Mouse (Mus musculus): ENCODE measurements at regions not wholly inside any gene's neighbourhood (a gene's known extent, or its start where the extent isn't known, plus 50 kb on each side); places are given as distances from the start of the nearest gene placed in this dataset.

DNA sequence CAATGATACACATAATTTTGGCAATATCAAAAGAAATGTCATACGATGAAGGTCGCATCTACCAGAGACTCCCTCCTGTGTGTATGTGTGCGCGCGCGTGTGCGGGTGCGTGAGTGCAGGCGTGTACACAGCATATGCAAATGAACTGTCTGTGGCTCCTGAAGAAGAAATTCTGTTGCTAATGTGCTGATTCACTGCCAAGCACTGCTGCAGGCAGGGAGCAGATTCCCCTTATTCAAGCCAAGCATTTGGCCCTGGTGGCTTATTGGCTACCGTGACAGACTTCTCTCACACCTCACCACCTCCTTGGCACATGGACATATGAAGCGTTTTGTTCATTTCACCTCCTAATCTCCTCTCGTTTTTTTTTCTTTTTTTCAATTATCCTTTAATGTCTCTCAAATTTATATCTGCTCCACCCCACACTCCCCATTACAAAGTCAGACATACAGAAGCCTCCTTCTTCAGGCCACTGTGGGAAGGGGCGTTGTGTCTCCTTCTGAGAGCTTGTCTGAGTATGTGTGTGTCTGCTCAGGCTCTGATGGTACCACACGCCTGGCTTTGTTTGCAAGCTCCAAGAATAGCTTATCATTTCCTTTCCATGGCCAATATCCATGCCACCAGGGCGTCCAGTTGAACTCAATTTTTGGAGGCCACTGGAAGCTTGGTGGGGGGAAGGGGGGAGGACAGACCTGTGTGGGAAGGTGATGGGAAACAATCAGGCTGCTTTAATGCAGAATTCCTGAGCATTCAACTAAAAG, 115.5 kb upstream of the Pgrmc2 start:
- Histone ChIP-seq H3K4me3 (ENCODE audit: inconsistent target) (no peak overlapping the region), H3K36me3 (ENCODE audit: inconsistent target) (no peaks in the 10 kb centered on the region), H3K27ac (no peak overlapping the region), H3K79me2 (ENCODE audit: inconsistent target) (no peaks in the 10 kb centered on the region)
- 87% methylated on average over 14 of the region's 15 CpGs for WGBS (ENCODE audit: missing documents)

DNA sequence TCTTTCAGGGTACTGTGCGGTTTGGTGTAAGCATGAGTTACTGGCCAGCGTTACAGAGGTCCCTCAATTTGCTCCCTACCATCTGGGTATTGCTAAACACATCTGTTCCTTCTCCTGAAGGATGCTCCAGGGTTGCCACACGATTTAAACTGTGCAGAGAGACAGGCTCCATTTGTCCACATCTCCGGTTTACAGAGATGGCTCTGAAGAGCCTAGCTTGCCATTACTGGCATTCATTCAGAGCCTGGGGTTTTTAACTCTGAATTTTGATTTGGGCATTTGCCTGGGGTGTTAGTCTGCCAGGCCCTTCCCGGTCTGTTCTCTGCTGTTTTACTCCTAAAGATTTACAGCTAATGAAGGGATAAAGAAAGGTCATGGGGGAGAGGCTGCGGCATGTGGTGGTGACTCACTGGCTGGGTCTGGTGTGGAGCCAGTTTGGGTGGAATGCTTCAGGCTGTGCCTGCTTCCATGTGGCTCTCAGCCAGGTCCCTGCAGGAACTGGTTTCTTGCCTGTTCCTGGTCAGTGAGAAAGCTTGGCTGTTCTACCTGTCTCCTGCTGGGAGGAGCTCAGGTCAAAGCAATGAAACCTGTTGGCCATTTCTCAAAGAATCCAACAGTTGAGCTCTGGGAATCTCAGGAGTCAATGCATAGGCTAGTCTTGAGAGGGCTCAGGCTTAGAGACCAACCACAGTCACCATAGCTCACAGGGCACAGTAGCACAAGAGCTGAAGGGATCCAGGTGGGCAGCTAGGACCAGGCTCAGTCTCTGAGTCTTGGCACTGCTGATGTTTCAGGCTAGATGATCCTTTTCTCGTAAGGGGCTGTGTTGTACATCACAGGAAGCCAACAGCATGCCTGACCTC, 112.5 kb upstream of the Pgrmc2 start:
- Histone ChIP-seq H3K27ac (no peak overlapping the region), H3K36me3 (ENCODE audit: inconsistent target) (no peaks in the 10 kb centered on the region), H3K79me2 (ENCODE audit: inconsistent target) (no peaks in the 10 kb centered on the region), H3K4me3 (ENCODE audit: inconsistent target) (no peak overlapping the region)
- 86% methylated on average over 7 of the region's 7 CpGs for WGBS (ENCODE audit: missing documents)

DNA sequence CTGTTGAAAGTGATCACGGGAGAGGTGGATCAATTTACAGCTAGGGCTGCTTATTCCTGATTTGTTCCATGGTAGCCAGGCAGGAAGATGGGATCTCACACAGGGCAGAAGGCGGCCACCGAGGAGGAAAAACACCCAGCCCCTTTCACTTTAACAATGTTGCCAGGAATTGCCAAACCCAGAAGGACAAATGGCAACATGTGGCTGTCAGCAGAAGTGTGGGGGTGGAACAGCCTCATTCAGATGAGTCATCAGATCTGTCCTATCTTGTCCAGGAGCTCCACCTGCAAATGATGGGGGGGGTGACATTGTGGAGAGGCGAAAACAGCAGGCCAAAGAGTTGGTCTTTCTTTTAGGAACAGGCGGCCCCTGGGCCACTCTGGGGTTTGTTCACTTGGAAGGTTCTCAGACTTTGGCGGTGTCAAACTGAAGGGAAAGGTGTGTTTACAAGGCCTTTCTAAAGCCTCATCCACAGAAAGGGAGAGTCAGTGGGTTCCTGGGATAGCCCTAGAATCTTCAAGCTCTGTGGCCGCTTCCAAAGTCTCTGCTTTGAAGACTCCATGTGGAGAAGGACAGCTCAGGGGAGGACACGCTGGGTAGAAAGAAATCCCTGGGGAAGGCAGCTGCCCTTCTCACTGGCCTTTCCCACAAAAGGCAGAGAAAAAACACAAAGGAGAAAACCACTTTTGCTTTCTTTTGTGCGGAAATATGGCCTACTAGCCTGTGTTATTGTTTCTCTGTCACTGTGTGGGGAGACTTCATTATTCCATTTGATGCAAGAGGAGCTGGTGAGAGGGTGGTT, 111.7 kb upstream of the Pgrmc2 start:
- 93% methylated on average over 9 of the region's 9 CpGs for WGBS (ENCODE audit: missing documents)
- Histone ChIP-seq H3K4me3 (ENCODE audit: inconsistent target) (no peak overlapping the region), H3K79me2 (ENCODE audit: inconsistent target) (no peaks in the 10 kb centered on the region), H3K36me3 (ENCODE audit: inconsistent target) (no peaks in the 10 kb centered on the region), H3K27ac (no peak overlapping the region)

DNA sequence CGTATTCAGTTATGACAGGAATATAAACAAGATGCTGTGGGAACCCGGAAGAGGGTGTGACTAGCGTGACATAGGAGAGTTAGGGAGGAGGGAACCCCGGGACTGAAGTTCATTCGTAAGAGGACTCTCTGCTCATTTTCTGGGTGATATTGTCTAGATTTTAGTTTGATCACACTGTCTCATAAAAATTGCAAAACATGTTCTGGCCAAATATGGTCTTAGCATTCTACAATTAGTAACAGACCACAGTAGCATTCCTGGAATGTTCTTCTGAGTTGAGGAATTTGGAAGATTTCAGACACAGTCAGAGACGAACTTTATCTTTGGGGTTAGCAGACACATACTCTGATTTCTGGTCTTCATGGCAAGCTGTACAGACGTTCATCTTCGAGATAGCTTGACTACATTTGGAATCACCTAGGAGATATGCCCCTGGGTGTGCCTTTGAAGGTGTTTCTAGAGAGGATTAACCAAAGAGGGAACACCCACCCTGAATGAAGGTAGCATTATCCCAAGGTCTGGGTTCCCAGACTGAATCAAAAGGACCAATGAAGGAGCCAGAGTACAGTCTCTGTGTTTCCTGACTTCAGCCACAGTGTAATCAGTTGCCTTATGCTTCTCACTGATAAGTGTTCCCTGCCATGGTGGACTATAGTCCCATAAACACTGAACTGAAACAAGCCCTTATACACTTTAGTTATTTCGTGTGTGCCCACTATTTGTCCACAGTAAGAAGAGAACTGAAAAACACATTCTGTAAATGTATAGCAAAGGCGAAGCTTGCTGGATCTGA, 102.7 kb upstream of the Pgrmc2 start:
- no peaks in the 10 kb centered on the region for H3K79me2 ChIP-seq (ENCODE audit: inconsistent target)
- 86% methylated on average over 10 of the region's 10 CpGs for WGBS (ENCODE audit: missing documents)
- H3K4me3 ChIP-seq (ENCODE audit: inconsistent target), result no peak overlapping the region
- H3K36me3 ChIP-seq (ENCODE audit: inconsistent target), result no peaks in the 10 kb centered on the region
- H3K27ac ChIP-seq, result no peak overlapping the region

DNA sequence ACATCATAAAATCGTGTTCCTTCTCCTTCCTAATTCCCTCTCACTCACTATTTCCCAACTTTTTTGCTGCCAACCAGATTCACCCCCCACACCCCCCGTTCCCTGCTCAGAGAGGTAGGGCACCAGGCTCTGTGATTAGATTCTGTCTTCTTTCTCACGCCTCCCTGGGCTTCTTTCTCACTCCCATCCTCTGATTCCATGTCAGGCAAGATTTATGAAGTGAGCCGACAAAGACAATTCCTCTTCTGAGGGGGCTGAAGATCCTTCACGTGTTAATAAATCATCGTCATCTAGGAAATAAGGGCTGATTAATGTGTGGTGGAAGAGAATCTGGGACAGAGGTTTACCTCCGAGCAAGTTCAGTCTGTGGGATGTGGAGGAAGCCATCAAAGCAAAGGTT, 101.5 kb upstream of the Pgrmc2 start:
- H3K79me2 ChIP-seq (ENCODE audit: inconsistent target), result no peaks in the 10 kb centered on the region
- H3K27ac ChIP-seq, result no peak overlapping the region
- H3K4me3 ChIP-seq (ENCODE audit: inconsistent target), result no peak overlapping the region
- WGBS (ENCODE audit: missing documents), result 81% methylated on average over 7 of the region's 7 CpGs
- H3K36me3 ChIP-seq (ENCODE audit: inconsistent target), result no peaks in the 10 kb centered on the region

DNA sequence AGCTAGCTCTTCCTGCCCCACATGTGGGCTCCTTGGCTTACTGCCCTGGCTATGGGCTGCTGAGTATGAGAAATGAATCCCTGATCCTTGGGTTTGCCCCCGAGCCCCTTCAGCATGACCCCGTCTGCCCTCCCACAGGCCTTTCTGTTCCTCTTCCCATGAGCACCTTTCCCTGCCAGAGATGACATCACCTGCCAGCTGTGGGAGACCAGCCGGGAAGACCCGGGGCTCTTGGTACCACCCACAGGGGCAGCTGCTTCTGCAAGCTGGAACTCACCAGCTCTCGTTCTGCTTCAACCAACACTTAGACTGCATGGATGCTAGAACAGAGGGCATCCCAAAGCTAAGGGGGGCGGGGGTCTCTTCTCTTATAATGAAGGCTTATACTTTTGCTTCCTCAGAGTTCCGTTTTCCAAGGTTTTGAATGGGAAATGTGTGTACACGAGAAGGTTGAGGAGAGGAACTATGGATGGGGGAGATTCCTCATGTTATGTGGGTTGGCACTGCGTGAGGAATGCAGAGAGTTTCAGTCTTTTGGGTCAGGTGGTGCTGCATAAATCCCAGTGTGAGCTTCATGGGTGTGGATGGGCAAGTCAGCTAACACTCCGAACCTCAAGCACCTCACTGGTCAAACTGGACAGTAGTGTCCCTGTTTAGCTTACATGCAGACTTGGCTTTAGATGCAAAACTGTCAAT, 100.2 kb upstream of the Pgrmc2 start:
- no peaks in the 10 kb centered on the region for H3K79me2 ChIP-seq (ENCODE audit: inconsistent target)
- no peak overlapping the region for H3K27ac ChIP-seq
- H3K36me3 ChIP-seq (ENCODE audit: inconsistent target), result no peaks in the 10 kb centered on the region
- no peak overlapping the region for H3K4me3 ChIP-seq (ENCODE audit: inconsistent target)
- 67% methylated on average over 10 of the region's 10 CpGs for WGBS (ENCODE audit: missing documents)

DNA sequence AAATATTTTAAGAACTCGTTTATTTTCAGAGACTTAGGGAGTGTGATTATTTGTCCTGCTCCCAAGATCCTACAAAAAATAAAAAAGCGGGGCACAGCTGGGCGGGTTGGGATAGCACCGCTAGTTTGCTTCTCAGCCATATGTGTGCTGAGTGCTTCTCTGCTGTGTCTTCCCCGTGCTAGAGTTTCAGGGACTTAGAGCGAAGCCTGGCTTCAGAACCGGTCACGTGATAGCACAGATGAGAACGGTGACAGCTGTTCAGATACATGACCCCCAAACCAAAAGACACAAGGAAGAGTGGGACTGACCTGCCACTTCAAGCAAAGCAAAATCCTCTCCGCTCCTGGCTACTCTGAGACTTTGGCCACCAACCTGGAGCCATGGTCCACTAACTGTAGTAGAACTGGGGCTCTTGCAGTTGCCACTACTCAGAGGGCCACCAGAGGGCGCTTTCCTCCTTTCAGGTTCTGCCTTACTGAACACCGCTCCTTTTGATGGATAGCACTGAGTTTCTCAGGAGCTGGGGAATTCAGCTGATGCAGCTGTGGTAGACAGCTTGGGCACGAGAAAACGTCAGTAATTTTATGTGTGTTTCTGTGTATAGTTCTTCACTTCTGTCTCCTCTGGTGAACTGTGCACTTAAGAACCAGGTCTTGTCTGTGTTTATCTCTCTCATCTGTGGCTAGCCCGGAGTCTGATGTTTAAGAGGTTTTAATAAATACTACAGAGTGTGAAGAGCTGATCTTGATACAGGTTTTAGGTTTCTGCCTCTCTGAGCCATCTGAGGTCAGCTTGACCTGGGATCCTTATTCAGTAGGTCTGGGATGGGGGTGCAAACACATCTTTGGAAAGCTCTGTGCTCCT, 99.4 kb upstream of the Pgrmc2 start:
- Histone ChIP-seq H3K27ac (no peak overlapping the region), H3K36me3 (ENCODE audit: inconsistent target) (no peaks in the 10 kb centered on the region), H3K79me2 (ENCODE audit: inconsistent target) (no peaks in the 10 kb centered on the region), H3K4me3 (ENCODE audit: inconsistent target) (no peak overlapping the region)
- 64% methylated on average over 15 of the region's 15 CpGs for WGBS (ENCODE audit: missing documents)

DNA sequence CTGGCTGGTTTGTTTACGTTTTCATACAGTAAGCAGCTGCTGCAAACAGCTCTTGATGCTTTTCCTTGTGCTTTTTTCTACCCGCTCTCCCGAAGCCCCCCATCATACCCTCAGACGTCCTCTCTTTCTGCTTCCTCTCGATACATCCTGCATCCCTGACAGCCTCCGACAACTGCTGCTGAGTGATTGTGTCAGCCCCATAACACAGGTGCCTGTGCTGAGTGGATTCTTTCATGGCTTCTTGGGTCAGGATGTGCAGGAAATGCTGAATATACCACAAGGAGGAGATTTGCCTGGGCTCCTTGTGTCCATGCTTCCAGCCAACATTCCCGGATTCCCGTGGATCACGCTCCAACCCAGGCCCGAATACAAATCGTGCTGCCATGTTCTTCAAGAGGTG, 98.6 kb upstream of the Pgrmc2 start:
- no peaks in the 10 kb centered on the region for H3K36me3 ChIP-seq (ENCODE audit: inconsistent target)
- no peak overlapping the region for H3K27ac ChIP-seq
- H3K4me3 ChIP-seq (ENCODE audit: inconsistent target), result no peak overlapping the region
- 85% methylated on average over 11 of the region's 11 CpGs for WGBS (ENCODE audit: missing documents)
- H3K79me2 ChIP-seq (ENCODE audit: inconsistent target), result no peaks in the 10 kb centered on the region

DNA sequence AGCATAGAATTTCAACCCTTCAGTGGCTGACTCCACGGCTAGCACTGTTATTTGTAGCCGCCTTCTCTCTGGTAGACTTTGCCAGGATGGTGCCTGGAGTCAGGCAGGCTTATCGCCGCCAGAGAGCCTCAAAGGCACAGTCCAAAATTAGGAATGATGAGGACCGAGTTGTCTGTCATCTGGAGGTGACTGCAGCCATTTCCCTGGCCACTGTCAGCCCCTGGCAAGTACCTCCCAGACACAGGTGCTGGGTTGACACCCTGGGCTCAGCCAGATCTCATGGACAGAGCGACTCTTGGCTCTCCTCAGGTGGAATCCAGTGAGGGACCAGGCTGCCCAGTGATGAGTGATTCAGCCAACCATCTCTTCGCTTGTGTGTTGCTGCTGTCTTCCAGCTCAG, 98.1 kb upstream of the Pgrmc2 start:
- H3K79me2 ChIP-seq (ENCODE audit: inconsistent target), result no peaks in the 10 kb centered on the region
- WGBS (ENCODE audit: missing documents), result 88% methylated on average over 7 of the region's 7 CpGs
- H3K4me3 ChIP-seq (ENCODE audit: inconsistent target), result no peak overlapping the region
- H3K36me3 ChIP-seq (ENCODE audit: inconsistent target), result no peaks in the 10 kb centered on the region
- H3K27ac ChIP-seq, result no peak overlapping the region

DNA sequence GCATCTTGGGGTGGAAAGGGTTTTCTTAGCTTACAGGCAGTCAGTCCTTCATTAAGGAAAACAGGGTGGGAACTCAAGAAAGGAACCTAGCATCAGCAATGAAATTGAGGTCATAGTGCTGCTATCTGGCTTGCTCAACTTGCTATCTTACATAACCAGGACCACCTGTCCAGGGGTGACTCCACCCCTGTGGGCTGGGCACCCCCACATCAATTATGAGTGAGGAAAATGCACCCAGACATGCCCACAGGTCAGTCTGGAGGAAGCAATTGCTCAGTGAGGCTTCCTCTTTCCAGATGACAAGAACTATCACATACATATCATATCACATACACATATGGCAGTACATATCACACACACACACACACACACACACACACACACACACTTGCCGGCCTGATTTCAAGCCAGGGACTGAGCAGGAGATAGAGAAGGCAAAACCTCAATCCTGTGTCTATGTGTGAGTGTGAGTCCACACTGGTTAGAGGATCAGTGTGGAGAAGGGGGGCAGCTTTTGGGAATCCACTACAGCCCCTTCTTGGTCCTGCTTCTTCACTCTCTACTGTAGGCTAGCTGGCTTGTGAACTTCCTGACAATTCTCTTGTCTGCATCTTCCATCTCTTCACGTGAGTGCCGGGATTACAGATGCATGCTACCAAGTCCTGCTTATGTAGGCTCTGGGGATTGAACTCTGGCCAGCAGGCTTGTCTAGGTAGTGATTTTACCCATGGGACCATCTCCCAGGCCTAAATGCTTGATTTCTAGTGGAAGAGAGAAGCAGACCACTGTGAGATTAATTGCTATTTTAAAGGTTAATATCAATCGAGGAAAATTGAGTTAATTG, 96.4 kb upstream of the Pgrmc2 start:
- Histone ChIP-seq H3K79me2 (ENCODE audit: inconsistent target) (no peaks in the 10 kb centered on the region), H3K36me3 (ENCODE audit: inconsistent target) (no peaks in the 10 kb centered on the region), H3K27ac (no peak overlapping the region), H3K4me3 (ENCODE audit: inconsistent target) (no peak overlapping the region)
- WGBS (ENCODE audit: missing documents), result 68% methylated on average over 4 of the region's 4 CpGs

DNA sequence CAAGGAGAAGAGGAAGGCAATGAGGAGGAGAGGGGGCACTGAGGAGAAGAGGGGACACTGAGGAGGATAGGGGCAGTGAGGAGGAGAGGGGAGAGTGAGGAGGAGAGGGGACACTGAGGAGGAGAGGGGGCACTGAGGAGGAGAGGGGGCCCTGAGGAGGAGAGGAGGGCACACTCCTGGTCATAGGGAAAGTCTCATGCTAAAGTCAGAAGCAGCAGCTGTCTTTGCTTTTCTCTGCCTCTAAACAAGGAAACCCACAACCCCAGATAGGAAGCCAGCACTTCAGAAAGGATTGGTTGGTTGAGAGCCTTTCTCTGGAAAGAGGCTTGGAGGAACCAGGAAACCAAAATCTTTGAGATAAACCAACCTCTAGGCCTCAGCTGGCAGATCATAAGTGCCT, 94.3 kb upstream of the Pgrmc2 start:
- H3K36me3 ChIP-seq (ENCODE audit: inconsistent target), result no peaks in the 10 kb centered on the region
- H3K4me3 ChIP-seq (ENCODE audit: inconsistent target), result no peak overlapping the region
- H3K27ac ChIP-seq, result no peak overlapping the region
- H3K79me2 ChIP-seq (ENCODE audit: inconsistent target), result no peaks in the 10 kb centered on the region

DNA sequence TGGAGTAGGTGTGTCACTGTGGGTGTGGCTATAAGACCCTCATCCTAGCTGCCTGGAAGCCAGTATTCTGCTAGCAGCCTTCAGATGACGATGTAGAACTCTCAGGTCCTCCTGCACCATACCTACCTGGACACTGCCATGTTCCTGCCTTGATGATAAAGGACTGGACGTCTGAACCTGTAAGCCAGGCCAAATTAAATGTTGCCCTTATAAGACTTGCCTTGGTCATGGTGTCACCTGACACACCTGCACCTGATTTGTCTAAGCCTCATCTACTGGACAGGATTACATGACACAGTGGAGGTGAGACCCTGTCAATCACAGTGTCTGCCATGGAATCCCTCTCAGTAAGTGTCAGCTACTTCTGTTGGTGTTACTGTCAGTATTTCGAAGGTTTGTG, 92.5 kb upstream of the Pgrmc2 start:
- Histone ChIP-seq H3K27ac (no peak overlapping the region), H3K4me3 (ENCODE audit: inconsistent target) (no peak overlapping the region), H3K79me2 (ENCODE audit: inconsistent target) (no peaks in the 10 kb centered on the region), H3K36me3 (ENCODE audit: inconsistent target) (no peaks in the 10 kb centered on the region)
- 89% methylated on average over 3 of the region's 3 CpGs for WGBS (ENCODE audit: missing documents)
